Mouse (Mus musculus) liver, postnatal 0 days (tissue): Measurements from ENCODE around the gene Clec2l.

Experiments
- CTCF ChIP-seq: sonication (generic); IDR thresholded peaks from 2 replicates; pipeline ENCODE4 v1.5.1; 2016; ENCODE audit warnings: antibody characterized with exemption, low read depth
- EP300 ChIP-seq: IDR thresholded peaks from 2 replicates; pipeline ENCODE4 v1.6.1; 2016; ENCODE audit warnings: antibody characterized with exemption, low read depth, mild to moderate bottlenecking

DNA sequence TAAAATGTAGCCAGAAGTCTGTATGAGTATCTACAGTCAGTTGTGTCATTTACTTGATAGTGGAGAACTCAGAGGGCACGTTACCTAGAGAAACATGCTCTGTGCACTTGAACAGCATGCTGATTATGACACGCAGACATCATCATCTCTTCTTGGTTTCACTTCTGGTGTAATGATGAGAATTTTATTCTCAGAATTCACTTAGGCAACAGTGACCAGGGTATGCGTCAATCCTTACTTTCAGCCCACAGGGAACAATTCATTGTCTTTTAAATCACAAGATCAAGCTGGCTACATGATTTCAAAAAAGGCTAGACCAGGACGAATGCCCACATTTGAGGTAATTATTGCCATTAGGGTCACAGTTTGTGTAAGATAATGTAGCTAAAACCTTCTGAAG, 27.7 kb downstream of the Clec2l start:
- TF ChIP-seq CTCF (no peak), EP300 (no peak)
